Mouse (Mus musculus): ENCODE data around the gene Ttc7b. TPM values are rescaled to one million over a fixed set of nuclear protein-coding genes. Genes with fewer than 3 reads are reported as not detected.

Gene Ttc7b
- total and polyA plus RNA-seq, 3 experiments: 11.7 to 23.7 TPM; not detected in 1

GRCm38 (mm10) chr12:100514611-100515010, 6.0 kb downstream of the Ttc7b start:
- Histone ChIP-seq H3K4me1 (ENCODE audit: control insufficient read depth in 1 of 2, insufficient read depth in 2 of 2, low read length in 2 of 2) (peaks cover 0 to 2% of the 10 kb centered on the region in 2 experiments; a peak in 2 of 4 replicates), H3K4me3 (ENCODE audit: control insufficient read depth in 1 of 2, insufficient read depth in 1 of 2, low read depth in 2 of 2, low read length in 2 of 2) (no peak overlapping the region), H3K27me3 (ENCODE audit: control insufficient read depth in 1 of 2, insufficient read depth in 2 of 2, low read length in 2 of 2) (no peaks in the 10 kb centered on the region), H3K79me2 (ENCODE audit: control insufficient read depth, insufficient read depth, low read length, poor library complexity) (peaks cover 4% of the 10 kb centered on the region; the same call in 1 of the 2 replicates), H3K9ac (ENCODE audit: control insufficient read depth, low read depth, low read length, poor library complexity, severe bottlenecking) (no peak overlapping the region), H3K27ac (ENCODE audit: control insufficient read depth, low read depth, low read length) (no peak overlapping the region), H3K36me3 (ENCODE audit: control insufficient read depth in 1 of 2, insufficient read depth in 2 of 2, low read length in 2 of 2) (peaks cover 0 to 1% of the 10 kb centered on the region in 2 experiments; a peak in 1 of 4 replicates), H3K9me3 (replicated peaks; ENCODE audit: insufficient read depth, low read length) (no peaks in the 10 kb centered on the region)
- TF ChIP-seq POLR2A (IDR thresholded peaks at IDR 0.05; ENCODE audit: control insufficient read depth in 1 of 2, insufficient read depth in 1 of 2, low read depth in 1 of 2, low read length in 2 of 2, poor library complexity in 1 of 2) (no peak), MYC (IDR thresholded peaks at IDR 0.05; ENCODE audit: low read depth, low read length) (no peak), TAL1 (IDR thresholded peaks at IDR 0.05; ENCODE audit: low read length) (no peak), TCF12 (IDR thresholded peaks at IDR 0.05; ENCODE audit: low read depth, low read length) (no peak), UBTF (IDR thresholded peaks at IDR 0.05; ENCODE audit: borderline replicate concordance, insufficient read depth, low read depth, low read length) (no peak), NELFE (IDR thresholded peaks at IDR 0.05; ENCODE audit: low read depth, low read length) (no peak), MXI1 (IDR thresholded peaks at IDR 0.05; ENCODE audit: low read depth, low read length) (no peak), BHLHE40 (IDR thresholded peaks at IDR 0.05; ENCODE audit: borderline replicate concordance, low read depth, low read length) (no peak), CHD2 (IDR thresholded peaks at IDR 0.05; ENCODE audit: low read length) (no peak), SIN3A (IDR thresholded peaks at IDR 0.05; ENCODE audit: low read length) (no peak), GATA1 (IDR thresholded peaks at IDR 0.05; ENCODE audit: low read depth, low read length) (no peak), MAX (IDR thresholded peaks at IDR 0.05; ENCODE audit: low read length) (no peak), MAZ (IDR thresholded peaks at IDR 0.05; ENCODE audit: low read depth, low read length) (no peak), ETS1 (IDR thresholded peaks at IDR 0.05; ENCODE audit: low read depth, low read length) (no peak), GABPA (IDR thresholded peaks at IDR 0.05; ENCODE audit: low read depth, low read length) (no peak)
- no peak for DNase-seq (ENCODE audit: low read depth, low spot score)

- H3K36me3 ChIP-seq (ENCODE audit: control insufficient read depth in 1 of 2, insufficient read depth in 2 of 2, low read length in 2 of 2): peaks cover 0 to 11% of the 10 kb centered on the region in 2 experiments; a peak in 2 of 4 replicates
- H3K27me3 ChIP-seq (ENCODE audit: control insufficient read depth in 1 of 2, insufficient read depth in 2 of 2, low read length in 2 of 2): no peaks in the 10 kb centered on the region
- no peaks in the 10 kb centered on the region for H3K79me2 ChIP-seq (ENCODE audit: control insufficient read depth, insufficient read depth, low read length, poor library complexity)
- no peak for DNase-seq (ENCODE audit: low read depth, low spot score)
- H3K9ac ChIP-seq (ENCODE audit: control insufficient read depth, low read depth, low read length, poor library complexity, severe bottlenecking): no peak overlapping the region
- no peaks in the 10 kb centered on the region for H3K9me3 ChIP-seq (replicated peaks; ENCODE audit: insufficient read depth, low read length)
- TF ChIP-seq TCF12 (IDR thresholded peaks at IDR 0.05; ENCODE audit: low read depth, low read length) (no peak), JUND (IDR thresholded peaks at IDR 0.05; ENCODE audit: low read depth, low read length) (no peak), CHD2 (IDR thresholded peaks at IDR 0.05; ENCODE audit: low read length) (no peak), RAD21 (IDR thresholded peaks at IDR 0.05; ENCODE audit: low read depth, low read length) (no peak), POLR2A (IDR thresholded peaks at IDR 0.05; ENCODE audit: control insufficient read depth in 1 of 2, insufficient read depth in 1 of 2, low read depth in 1 of 2, low read length in 2 of 2, poor library complexity in 1 of 2) (no peak), BHLHE40 (IDR thresholded peaks at IDR 0.05; ENCODE audit: borderline replicate concordance, low read depth, low read length) (no peak), ELF1 (IDR thresholded peaks at IDR 0.05; ENCODE audit: low read depth, low read length) (no peak), GATA1 (IDR thresholded peaks at IDR 0.05; ENCODE audit: low read depth, low read length) (no peak), SMC3 (IDR thresholded peaks at IDR 0.05; ENCODE audit: low read depth, low read length) (no peak), USF1 (IDR thresholded peaks at IDR 0.05; ENCODE audit: low read depth, low read length) (no peak), GABPA (IDR thresholded peaks at IDR 0.05; ENCODE audit: low read depth, low read length) (no peak), RCOR1 (IDR thresholded peaks at IDR 0.05; ENCODE audit: low read depth, low read length) (no peak), MXI1 (IDR thresholded peaks at IDR 0.05; ENCODE audit: low read depth, low read length) (no peak)
- no peak overlapping the region for H3K4me3 ChIP-seq (ENCODE audit: control insufficient read depth in 1 of 2, insufficient read depth in 1 of 2, low read depth in 2 of 2, low read length in 2 of 2)
- H3K27ac ChIP-seq (ENCODE audit: control insufficient read depth, low read depth, low read length): no peak overlapping the region
- peaks cover 0 to 11% of the 10 kb centered on the region in 2 experiments; a peak in 2 of 4 replicates for H3K4me1 ChIP-seq (ENCODE audit: control insufficient read depth in 1 of 2, insufficient read depth in 2 of 2, low read length in 2 of 2)
These were observed 7.5 kb downstream of the Ttc7b start for GRCm38 (mm10) chr12:100513131-100513530.
